Mouse (Mus musculus): ENCODE results near the gene Gp6.
"Not testable (repeated sequence)": the region's sequence is repeated elsewhere in the genome, so short reads cannot be mapped to it uniquely, and the experiment has no call there.

The Gp6 gene

DNA sequence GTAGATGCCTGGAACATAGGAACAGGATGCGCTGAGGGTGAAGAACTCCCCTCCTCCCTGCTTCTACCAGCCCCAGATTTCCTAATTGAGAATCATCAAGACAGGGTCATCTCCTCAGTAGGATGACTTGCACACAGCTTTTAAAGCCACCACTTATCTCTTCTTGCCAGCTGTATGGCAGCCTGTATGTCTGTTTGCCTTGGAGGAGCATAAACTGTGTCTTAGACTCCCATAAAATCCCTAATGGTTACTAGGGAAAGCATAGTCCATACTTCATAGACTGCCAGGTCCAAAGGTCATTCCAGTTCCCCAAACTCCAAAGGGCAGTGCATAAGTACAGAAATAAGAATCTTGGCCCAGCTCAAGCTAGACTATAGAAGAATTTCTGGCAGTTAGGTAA lies at the start of gene Gp6:
Gene Gp6 (minus strand): TSS at position 15 of the 400 bp plus-strand sequence.
- no peak for DNase-seq (ENCODE audit: inconsistent ontology term)

DNA sequence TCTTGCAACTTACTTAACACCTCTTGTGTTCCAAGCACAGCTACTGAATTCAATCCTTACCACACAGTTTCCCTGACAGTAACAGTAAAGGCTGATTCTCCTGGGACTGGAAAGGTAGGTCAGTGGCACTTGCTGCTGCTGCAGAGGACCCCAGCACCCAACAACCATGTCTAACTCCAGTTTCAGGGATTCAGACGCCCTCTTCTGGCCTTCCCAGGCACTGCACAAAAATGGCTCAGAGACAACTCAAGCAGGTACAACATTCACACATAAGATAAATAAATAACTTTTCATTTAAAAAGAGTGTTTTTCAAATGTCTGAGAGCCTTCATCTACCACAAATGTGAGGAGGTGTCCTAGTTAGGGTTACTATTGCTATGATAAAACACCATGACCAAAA lies 49.6 kb upstream of the Gp6 start:
- DNase-seq (ENCODE audit: inconsistent ontology term), result no peak

DNA sequence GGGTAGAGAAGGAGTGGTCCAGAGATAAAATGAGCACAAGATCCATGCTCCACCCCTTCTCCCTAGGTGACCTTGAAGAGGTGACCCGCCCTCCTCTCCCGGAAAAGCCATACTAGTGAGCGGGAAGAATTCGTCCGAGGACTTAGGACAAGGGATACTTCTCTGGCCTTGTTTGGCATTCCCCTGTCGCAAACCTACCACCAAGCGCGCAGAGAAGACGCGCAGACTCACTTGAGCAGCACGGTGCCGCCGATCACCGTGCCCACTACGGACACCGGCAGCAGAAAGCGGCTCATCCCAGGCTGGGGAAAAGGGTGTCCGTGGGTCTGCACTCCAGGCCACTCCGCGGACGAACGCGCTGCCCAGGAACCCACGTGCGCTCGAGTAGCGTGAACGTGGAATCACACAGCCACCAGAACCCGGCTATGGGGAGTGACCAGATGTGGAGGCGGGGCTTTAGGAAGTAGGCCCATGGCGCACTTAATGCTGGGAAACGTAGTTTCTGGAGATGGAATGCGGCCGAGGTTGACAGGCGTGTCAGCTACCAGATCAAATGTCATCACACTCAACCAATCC lies 47.8 kb upstream of the Gp6 start, which contains the start of gene Rdh13:
Gene Rdh13 (minus strand): TSS at position 434 of the 576 bp plus-strand sequence.
- peak; percentile 89 for DNase-seq (ENCODE audit: inconsistent ontology term)

DNA sequence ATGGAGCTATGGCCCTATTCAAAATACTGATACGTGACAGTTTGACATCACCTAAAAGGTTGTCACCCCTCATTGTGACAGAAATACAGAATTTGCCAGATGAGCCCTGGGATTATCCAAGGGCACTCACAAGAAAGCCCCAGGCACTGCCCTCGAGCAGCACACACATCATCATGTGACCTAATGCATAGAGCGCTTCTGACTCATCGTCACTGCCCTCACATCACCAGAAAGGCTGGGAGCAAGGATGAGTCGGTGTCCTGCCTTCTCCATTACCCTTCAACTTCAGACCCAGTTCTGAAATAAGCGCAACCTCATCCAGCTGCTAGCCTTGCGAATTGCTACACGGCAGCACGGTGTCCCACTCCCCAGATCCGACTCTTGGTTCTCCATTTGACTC lies 43.0 kb upstream of the Gp6 start:
- DNase-seq (ENCODE audit: inconsistent ontology term), result no peak

DNA sequence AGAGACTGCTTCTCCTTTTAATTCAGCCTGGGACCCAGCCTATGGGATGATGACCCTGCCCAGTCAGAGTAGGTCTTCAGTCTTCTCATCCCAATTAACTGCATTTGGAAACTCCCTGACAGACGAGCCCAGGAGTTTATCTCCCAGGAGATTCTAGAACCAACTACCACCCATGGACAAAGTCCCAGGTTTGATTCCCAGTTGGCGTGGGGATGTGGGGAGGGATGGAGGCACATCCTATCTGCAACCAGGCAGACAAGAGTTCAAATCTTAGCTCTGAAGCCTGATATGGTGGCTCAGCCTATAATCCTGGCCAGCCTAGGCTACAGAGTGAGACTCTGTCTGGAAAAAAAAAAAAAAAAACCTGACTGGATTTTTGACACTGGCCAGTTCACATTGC lies 40.2 kb upstream of the Gp6 start:
- no peak for DNase-seq (ENCODE audit: inconsistent ontology term)

DNA sequence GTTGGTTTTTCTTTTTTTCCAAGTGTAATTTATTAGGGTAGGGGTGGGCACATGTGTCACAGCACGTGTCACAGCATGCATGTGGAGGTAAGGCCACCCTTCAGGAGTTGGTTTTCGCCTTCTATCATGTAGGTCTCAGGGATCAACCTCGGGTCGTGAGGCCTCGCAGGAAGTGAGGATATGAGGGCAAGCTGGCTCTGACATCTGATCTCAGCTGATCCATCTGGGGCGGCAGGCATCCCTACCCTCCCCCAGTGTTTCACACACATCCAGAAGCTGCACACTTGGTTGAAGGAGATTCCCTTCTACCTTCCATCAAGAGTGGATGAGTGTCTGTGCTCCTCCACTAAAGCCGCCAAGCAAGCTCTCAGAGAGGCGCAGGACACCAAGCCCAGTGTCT lies 34.5 kb upstream of the Gp6 start:
- DNase-seq (ENCODE audit: inconsistent ontology term), result no peak

DNA sequence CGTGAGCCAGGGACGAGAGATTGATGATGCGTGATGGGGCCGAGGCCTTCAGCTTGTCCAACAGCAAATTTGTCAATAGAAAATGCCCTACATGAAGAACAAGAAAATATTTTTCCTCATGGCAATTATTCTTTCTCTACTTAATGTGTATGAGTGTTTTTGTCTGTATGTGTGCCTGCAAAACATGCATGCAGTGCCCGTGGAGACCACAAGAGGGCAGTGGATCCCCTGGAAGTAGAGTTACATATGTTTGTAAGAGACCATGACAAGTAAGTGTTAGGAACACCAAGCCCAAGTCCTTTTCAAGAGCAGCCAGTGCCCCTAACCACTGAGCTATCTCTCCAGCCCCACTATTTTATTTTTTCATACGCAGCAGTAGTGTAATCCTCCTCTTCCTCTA lies 34.0 kb upstream of the Gp6 start:
- peak; percentile 45 for DNase-seq (ENCODE audit: inconsistent ontology term)

DNA sequence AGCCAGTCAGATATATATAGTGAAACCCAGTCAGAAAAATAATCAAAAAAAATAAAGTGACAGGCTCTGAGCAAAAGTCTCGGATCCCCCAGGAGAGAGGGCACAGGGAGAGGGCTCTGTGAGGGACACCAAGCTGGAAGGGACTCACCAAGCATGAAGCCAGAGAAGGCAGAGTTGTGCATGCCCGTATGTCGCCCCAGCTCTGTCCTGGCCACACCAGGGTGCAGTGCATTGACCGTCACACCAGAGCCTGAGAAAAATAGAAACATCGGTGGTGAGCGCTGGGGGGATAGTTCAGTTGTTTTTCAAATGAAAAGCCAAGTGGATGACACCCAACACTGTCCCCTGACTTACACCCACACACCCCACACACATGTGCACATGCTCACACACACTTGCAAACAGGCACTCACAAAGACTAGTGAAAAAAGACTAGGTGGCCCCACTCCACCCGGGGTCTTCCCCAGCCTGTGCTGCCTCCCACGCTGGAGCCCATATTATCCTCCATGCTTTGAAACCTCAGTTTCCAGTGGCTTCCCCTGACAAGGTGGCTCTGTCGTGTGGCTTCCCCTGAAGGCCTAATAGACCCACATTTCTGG lies 32.8 kb upstream of the Gp6 start:
- no peak for DNase-seq (ENCODE audit: inconsistent ontology term)

DNA sequence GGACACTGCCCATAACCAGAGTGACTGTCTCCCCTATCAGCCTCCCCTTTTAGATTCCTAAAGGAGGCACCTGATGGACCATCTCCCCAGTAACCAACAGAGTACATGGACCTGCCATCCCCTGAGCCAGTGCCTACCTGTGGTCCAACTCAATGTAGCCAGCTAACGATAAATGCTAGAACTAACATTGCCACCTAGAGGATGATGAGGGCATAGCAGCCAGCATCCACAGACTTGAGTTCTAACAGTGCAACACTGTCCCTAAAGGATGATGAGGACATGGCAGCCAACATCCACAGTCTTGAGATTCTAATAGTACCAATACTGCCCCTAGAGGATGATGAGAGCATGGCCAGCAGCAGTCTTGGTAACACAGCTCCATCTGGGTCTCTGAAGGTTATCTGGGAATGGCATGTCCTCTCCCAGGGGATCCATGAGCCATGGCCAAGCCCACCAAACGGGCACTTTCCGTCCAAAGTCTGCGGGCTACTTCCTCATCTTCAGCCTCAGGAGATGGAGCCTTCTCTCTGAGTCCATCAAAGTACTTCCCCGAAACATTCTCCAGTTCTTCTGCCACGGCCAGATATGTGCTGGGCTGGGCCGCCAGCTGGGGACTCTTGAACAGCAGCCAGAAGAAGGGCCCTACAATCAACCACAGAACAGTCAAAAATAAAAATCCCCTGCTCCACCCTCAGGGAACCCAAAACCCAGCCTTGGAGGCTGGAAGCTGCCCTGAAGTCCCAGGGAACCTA lies 29.8 kb upstream of the Gp6 start:
- DNase-seq (ENCODE audit: inconsistent ontology term), result peak; percentile 86

DNA sequence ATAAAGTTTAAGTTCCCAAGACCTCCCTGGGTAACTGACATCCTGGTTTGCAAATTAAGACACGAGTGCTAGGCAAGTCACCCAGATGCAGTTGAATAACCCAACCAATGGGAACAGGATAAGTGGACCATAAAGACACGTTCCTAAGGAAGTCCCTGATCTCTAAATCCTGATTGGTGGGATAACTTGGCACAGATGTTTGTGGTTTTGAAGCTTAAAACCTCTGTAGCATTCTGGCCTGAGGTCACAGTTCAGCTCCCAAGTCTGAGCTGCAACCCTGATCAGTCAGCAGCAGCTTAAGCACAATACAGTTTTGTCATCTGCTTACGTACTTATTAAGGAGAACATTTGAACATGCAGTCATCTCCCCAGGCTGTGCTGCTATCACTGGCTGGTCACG lies 22.7 kb upstream of the Gp6 start:
- no peak for DNase-seq (ENCODE audit: inconsistent ontology term)

DNA sequence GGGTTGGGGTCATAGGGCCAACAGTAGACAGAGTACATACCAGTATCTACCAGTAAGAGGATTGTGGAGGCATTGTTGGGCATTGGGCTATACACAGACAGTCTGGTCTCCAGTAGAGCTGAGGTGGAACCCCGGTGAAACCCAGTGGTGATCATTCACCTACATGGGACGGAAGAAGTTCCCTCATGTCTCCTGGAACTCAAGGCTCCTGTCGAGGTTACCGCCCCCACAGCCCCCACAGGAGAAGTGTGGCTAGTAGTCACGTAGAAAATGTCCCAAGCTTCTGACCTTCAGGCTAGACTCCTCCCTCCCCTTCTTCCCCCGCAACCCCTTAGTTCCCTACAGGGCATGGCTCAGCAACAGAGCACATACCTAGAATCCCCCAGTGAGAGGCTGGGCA lies 22.1 kb upstream of the Gp6 start:
- no peak for DNase-seq (ENCODE audit: inconsistent ontology term)

DNA sequence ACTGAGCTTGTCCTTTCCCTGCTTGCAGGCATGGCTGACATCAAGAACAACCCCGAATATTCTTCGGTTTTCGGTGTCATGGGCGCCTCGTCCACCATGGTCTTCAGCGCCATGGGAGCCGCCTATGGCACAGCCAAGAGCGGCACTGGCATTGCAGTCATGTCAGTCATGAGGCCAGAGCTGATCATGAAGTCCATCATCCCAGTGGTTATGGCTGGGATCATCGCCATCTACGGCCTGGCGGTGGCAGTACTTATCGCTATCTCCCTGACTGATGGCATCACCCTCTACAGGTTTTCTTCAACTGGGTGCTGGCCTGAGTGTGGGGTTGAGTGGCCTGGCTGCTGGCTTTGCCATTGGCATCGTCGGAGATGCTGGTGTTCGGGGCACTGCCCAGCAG lies 14.9 kb upstream of the Gp6 start:
- DNase-seq (ENCODE audit: inconsistent ontology term), result not testable (repeated sequence)

DNA sequence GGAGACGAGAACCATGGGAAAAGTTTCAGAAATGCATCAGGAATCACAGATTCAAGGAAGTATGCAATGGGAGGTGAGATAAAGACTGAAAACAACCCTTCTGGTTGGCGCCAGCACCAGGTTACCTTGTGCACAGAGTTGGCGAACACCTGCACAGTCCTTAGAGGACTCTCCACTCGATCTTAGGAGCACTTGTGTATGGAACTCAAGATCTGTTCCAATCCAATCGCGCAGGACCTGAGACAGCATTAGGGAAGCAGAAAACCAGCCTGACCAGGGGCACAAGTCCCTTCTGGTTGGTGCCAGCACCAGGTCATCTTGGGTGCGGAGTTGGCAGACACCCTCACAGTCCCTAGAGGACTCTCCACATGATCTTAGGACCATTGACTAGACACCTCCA lies 24.0 kb downstream of the Gp6 start:
- DNase-seq (ENCODE audit: inconsistent ontology term), result no peak

DNA sequence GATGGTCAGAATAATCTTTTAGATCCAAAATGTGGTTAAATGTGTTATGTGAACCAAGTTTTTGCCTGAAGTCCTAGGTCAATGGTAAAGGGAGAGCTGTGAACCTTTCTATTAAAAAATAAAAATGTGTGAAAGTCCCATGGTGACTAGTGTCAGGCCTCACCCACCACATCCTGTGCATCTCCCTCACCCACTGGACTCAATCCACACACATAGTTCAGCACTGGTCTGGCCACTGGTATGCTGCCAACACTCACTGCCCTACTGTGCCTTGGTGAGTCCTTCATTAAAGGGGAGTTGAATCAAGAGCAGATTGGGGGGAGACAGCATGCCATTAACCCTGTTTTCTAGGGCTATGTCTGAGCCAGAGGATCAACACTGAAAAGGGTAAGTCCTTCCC lies 60.0 kb downstream of the Gp6 start, which contains the start of gene Ncr1:
Gene Ncr1 (plus strand): TSS at position 216 of the 400 bp plus-strand sequence.
- no peak for DNase-seq (ENCODE audit: inconsistent ontology term)

DNA sequence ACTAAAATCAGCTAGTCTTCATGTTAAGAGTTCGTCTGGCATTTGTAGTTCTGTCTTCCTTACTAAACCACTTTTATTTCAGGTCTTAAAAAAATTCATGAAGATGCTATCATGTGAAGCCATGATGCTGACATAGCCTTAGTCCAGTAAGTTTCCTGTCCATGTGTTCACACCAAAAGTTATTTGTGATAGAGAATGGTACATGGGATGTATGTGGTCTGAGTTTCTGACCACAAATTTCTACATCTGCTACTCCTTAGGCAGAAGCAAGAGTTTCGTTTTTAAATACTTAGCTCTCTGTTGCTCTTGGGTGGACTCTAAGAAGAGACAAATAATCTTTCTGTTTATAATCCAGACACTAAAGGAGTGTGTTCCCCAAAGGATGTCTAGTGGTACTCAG lies 74.2 kb downstream of the Gp6 start:
- DNase-seq (ENCODE audit: inconsistent ontology term), result no peak

Data from Muller cell, postnatal 12 days (primary cell).